Mouse (Mus musculus) MEL (cell line): ENCODE results near the gene Ltbp3. TPM values are rescaled to one million over a fixed set of nuclear protein-coding genes. Genes with fewer than 3 reads are reported as not detected.

Source experiments
- DNase-seq: peaks from one replicate; pipeline ENCODE4 v3.0.0; 2011; ENCODE audit warnings: low read depth, low spot score
- H3K27ac ChIP-seq: 2 replicates; pipeline ENCODE4 v1.5.1; 2012; ENCODE audit warnings: low read depth, mild to moderate bottlenecking, control low read depth, low read length, moderate library complexity; ENCODE audit not compliant: control insufficient read depth
- H3K27me3 ChIP-seq, 2 experiments: fragments of 150-350 bp in 1 of 2; sonication (generic) in 1 of 2; 2 replicates each; pipeline ENCODE4 v1.6.1; 2012; ENCODE audit warnings: low read length in 2 of 2, mild to moderate bottlenecking in 2 of 2, improper control_type of control experiment in 1 of 2, moderate library complexity in 1 of 2; ENCODE audit not compliant: insufficient read depth in 2 of 2, control insufficient read depth in 1 of 2
- H3K36me3 ChIP-seq, 2 experiments: 2 replicates each; pipeline ENCODE4 v1.6.1; 2012 to 2014; ENCODE audit warnings: low read length in 2 of 2, improper control_type of control experiment in 1 of 2, inconsistent platforms in 1 of 2, mild to moderate bottlenecking in 1 of 2; ENCODE audit not compliant: insufficient read depth in 2 of 2, control insufficient read depth in 1 of 2
- H3K4me1 ChIP-seq, 2 experiments: fragments of 150-350 bp in 1 of 2; sonication (generic) in 1 of 2; 2 replicates each; pipeline ENCODE4 v1.6.1; 2012; ENCODE audit warnings: low read length in 2 of 2, improper control_type of control experiment in 1 of 2, mild to moderate bottlenecking in 1 of 2; ENCODE audit not compliant: insufficient read depth in 2 of 2, control insufficient read depth in 1 of 2
- H3K4me3 ChIP-seq, 2 experiments: fragments of 150-350 bp in 1 of 2; sonication (generic) in 1 of 2; 2 replicates each; pipeline ENCODE4 v1.5.1; 2012; ENCODE audit warnings: low read depth in 2 of 2, low read length in 2 of 2, mild to moderate bottlenecking in 2 of 2, moderate library complexity in 2 of 2, control low read depth in 1 of 2, improper control_type of control experiment in 1 of 2; ENCODE audit not compliant: control insufficient read depth in 1 of 2, insufficient read depth in 1 of 2
- H3K79me2 ChIP-seq: 2 replicates; pipeline ENCODE4 v1.6.1; 2012; ENCODE audit warnings: mild to moderate bottlenecking, low read length, moderate library complexity; ENCODE audit not compliant: control insufficient read depth, poor library complexity, insufficient read depth
- H3K9ac ChIP-seq: 2 replicates; pipeline ENCODE4 v1.6.1; 2012; ENCODE audit warnings: low read depth, mild to moderate bottlenecking, control low read depth, low read length, moderate library complexity; ENCODE audit not compliant: control insufficient read depth, poor library complexity, severe bottlenecking
- H3K9me3 ChIP-seq: fragments of 150-350 bp; sonication (generic); replicated peaks from 2 replicates; pipeline ENCODE4 v1.6.1; 2012; ENCODE audit warnings: mild to moderate bottlenecking, low read length, improper control_type of control experiment, moderate library complexity; ENCODE audit not compliant: insufficient read depth
- BHLHE40 ChIP-seq: IDR thresholded peaks from 2 replicates; pipeline ENCODE4 v1.6.1; 2012; ENCODE audit warnings: low read depth, mild to moderate bottlenecking, inconsistent platforms, low read length, improper control_type of control experiment, borderline replicate concordance
- CHD1 ChIP-seq: IDR thresholded peaks from 2 replicates; pipeline ENCODE4 v1.6.1; 2012; ENCODE audit warnings: low read depth, mild to moderate bottlenecking, inconsistent platforms, low read length, improper control_type of control experiment
- CHD2 ChIP-seq: IDR thresholded peaks from 2 replicates; pipeline ENCODE4 v1.6.1; 2011; ENCODE audit warnings: low read length, improper control_type of control experiment
- CTCF ChIP-seq, 3 experiments: IDR thresholded peaks in 2 of 3; conservative IDR thresholded peaks in 1 of 3; 2 replicates each; pipeline ENCODE4 v1.5.1; 2011 to 2012; ENCODE audit warnings: low read length in 3 of 3, low read depth in 2 of 3, mild to moderate bottlenecking in 2 of 3, improper control_type of control experiment in 1 of 3, inconsistent platforms in 1 of 3, mixed read lengths in 1 of 3, moderate library complexity in 1 of 3; ENCODE audit not compliant: control insufficient read depth in 1 of 3, insufficient read depth in 1 of 3, poor library complexity in 1 of 3, severe bottlenecking in 1 of 3
- E2F4 ChIP-seq: IDR thresholded peaks from 2 replicates; pipeline ENCODE4 v1.6.1; 2011; ENCODE audit warnings: low read depth, low read length, improper control_type of control experiment, borderline replicate concordance
- ELF1 ChIP-seq: IDR thresholded peaks from 2 replicates; pipeline ENCODE4 v1.6.1; 2014; ENCODE audit warnings: low read depth, mild to moderate bottlenecking, inconsistent platforms, low read length, improper control_type of control experiment, moderate library complexity
- EP300 ChIP-seq, 2 experiments: IDR thresholded peaks; 2 replicates each; pipeline ENCODE4 v1.6.1; 2011; ENCODE audit warnings: improper control_type of control experiment in 2 of 2, low read length in 2 of 2, low read depth in 1 of 2, mild to moderate bottlenecking in 1 of 2
- ETS1 ChIP-seq: IDR thresholded peaks from 2 replicates; pipeline ENCODE4 v1.6.1; 2012; ENCODE audit warnings: low read depth, mild to moderate bottlenecking, inconsistent platforms, low read length, improper control_type of control experiment, moderate library complexity
- GABPA ChIP-seq: IDR thresholded peaks from 2 replicates; pipeline ENCODE4 v1.6.1; 2012; ENCODE audit warnings: low read depth, mild to moderate bottlenecking, inconsistent platforms, low read length, improper control_type of control experiment, moderate library complexity
- GATA1 ChIP-seq: IDR thresholded peaks from 2 replicates; pipeline ENCODE4 v1.6.1; 2011; ENCODE audit warnings: low read depth, low read length, improper control_type of control experiment
- HCFC1 ChIP-seq: IDR thresholded peaks from 2 replicates; pipeline ENCODE4 v1.6.1; 2012; ENCODE audit warnings: low read depth, mild to moderate bottlenecking, inconsistent platforms, low read length, improper control_type of control experiment, moderate library complexity
- JUND ChIP-seq: IDR thresholded peaks from 2 replicates; pipeline ENCODE4 v1.6.1; 2011; ENCODE audit warnings: low read depth, mild to moderate bottlenecking, improper control_type of control experiment, low read length
- KAT2A ChIP-seq: conservative IDR thresholded peaks from 2 replicates; pipeline ENCODE4 v1.6.1; 2012; ENCODE audit warnings: low read depth, low read length, improper control_type of control experiment, inconsistent platforms
- MAFK ChIP-seq: IDR thresholded peaks from 2 replicates; pipeline ENCODE4 v1.6.1; 2011; ENCODE audit warnings: low read depth, mild to moderate bottlenecking, low read length, improper control_type of control experiment, borderline replicate concordance
- MAX ChIP-seq: IDR thresholded peaks from 2 replicates; pipeline ENCODE4 v1.6.1; 2011; ENCODE audit warnings: low read length, improper control_type of control experiment
- MAZ ChIP-seq: IDR thresholded peaks from 2 replicates; pipeline ENCODE4 v1.6.1; 2012; ENCODE audit warnings: low read depth, mild to moderate bottlenecking, inconsistent platforms, low read length, improper control_type of control experiment
- MEF2A ChIP-seq: IDR thresholded peaks from 2 replicates; pipeline ENCODE4 v1.6.1; 2014; ENCODE audit warnings: low read depth, mild to moderate bottlenecking, inconsistent platforms, low read length, improper control_type of control experiment; ENCODE audit not compliant: poor library complexity, insufficient replicate concordance, severe bottlenecking; ENCODE audit errors: extremely low read depth
- MXI1 ChIP-seq: IDR thresholded peaks from 2 replicates; pipeline ENCODE4 v1.6.1; 2011; ENCODE audit warnings: mild to moderate bottlenecking, low read depth, low read length, improper control_type of control experiment
- MYB ChIP-seq: IDR thresholded peaks from 2 replicates; pipeline ENCODE4 v1.6.1; 2011; ENCODE audit warnings: mild to moderate bottlenecking, low read depth, low read length, improper control_type of control experiment
- MYC ChIP-seq: IDR thresholded peaks from 2 replicates; pipeline ENCODE4 v1.6.1; 2011; ENCODE audit warnings: low read depth, mild to moderate bottlenecking, low read length, improper control_type of control experiment, moderate library complexity
- NELFE ChIP-seq: IDR thresholded peaks from 2 replicates; pipeline ENCODE4 v1.6.1; 2011; ENCODE audit warnings: low read depth, low read length, improper control_type of control experiment
- NRF1 ChIP-seq: IDR thresholded peaks from 2 replicates; pipeline ENCODE4 v1.6.1; 2014; ENCODE audit warnings: low read depth, mild to moderate bottlenecking, inconsistent platforms, low read length, improper control_type of control experiment, moderate library complexity; ENCODE audit not compliant: poor library complexity, insufficient read depth, severe bottlenecking
- POLR2A ChIP-seq, 2 experiments: IDR thresholded peaks; 2 replicates each; pipeline ENCODE4 v1.6.1; 2011 to 2012; ENCODE audit warnings: low read length in 2 of 2, mild to moderate bottlenecking in 2 of 2, control low read depth in 1 of 2, improper control_type of control experiment in 1 of 2, low read depth in 1 of 2, moderate library complexity in 1 of 2; ENCODE audit not compliant: control insufficient read depth in 1 of 2, insufficient read depth in 1 of 2, poor library complexity in 1 of 2
- POLR2AphosphoS2 ChIP-seq: IDR thresholded peaks from 2 replicates; pipeline ENCODE4 v1.6.1; 2011; ENCODE audit warnings: low read length, improper control_type of control experiment
- SIN3A ChIP-seq: IDR thresholded peaks from 2 replicates; pipeline ENCODE4 v1.6.1; 2012; ENCODE audit warnings: low read length, improper control_type of control experiment, inconsistent platforms
- SMC3 ChIP-seq: IDR thresholded peaks from 2 replicates; pipeline ENCODE4 v1.6.1; 2011; ENCODE audit warnings: low read depth, low read length, improper control_type of control experiment
- TAL1 ChIP-seq: IDR thresholded peaks from 2 replicates; pipeline ENCODE4 v1.6.1; 2012; ENCODE audit warnings: mild to moderate bottlenecking, inconsistent platforms, low read length, moderate library complexity, mixed read lengths
- TBP ChIP-seq: IDR thresholded peaks from 2 replicates; pipeline ENCODE4 v1.8.0; 2011; ENCODE audit warnings: low read depth, low read length, improper control_type of control experiment
- TCF12 ChIP-seq: IDR thresholded peaks from 2 replicates; pipeline ENCODE4 v1.6.1; 2014; ENCODE audit warnings: low read depth, mild to moderate bottlenecking, inconsistent platforms, low read length, improper control_type of control experiment, moderate library complexity
- UBTF ChIP-seq: IDR thresholded peaks from 2 replicates; pipeline ENCODE4 v1.6.1; 2012; ENCODE audit warnings: low read depth, mild to moderate bottlenecking, inconsistent platforms, low read length, improper control_type of control experiment, moderate library complexity, borderline replicate concordance; ENCODE audit not compliant: insufficient read depth
- USF2 ChIP-seq, 2 experiments: IDR thresholded peaks; 2 replicates each; pipeline ENCODE4 v1.6.1; 2011 to 2012; ENCODE audit warnings: improper control_type of control experiment in 2 of 2, low read length in 2 of 2, borderline replicate concordance in 1 of 2, inconsistent platforms in 1 of 2, low read depth in 1 of 2, mild to moderate bottlenecking in 1 of 2; ENCODE audit not compliant: insufficient read depth in 1 of 2
- ZC3H11A ChIP-seq: IDR thresholded peaks from 2 replicates; pipeline ENCODE4 v1.6.1; 2012; ENCODE audit warnings: low read depth, mild to moderate bottlenecking, inconsistent platforms, low read length, improper control_type of control experiment
- ZKSCAN1 ChIP-seq: IDR thresholded peaks from 2 replicates; pipeline ENCODE4 v1.6.1; 2012; ENCODE audit warnings: low read depth, mild to moderate bottlenecking, inconsistent platforms, low read length, improper control_type of control experiment, moderate library complexity
- ZMIZ1 ChIP-seq: IDR thresholded peaks from 2 replicates; pipeline ENCODE4 v1.6.1; 2012; ENCODE audit warnings: low read depth, mild to moderate bottlenecking, inconsistent platforms, low read length, improper control_type of control experiment, moderate library complexity
- ZNF384 ChIP-seq: IDR thresholded peaks from 2 replicates; pipeline ENCODE4 v1.6.1; 2012; ENCODE audit warnings: low read depth, mild to moderate bottlenecking, inconsistent platforms, low read length, improper control_type of control experiment
- polyA plus RNA-seq, 2 experiments: library from polyadenylated mRNA; stranded (reverse) in 1 of 2; unstranded in 1 of 2; fragments of >175 nt in 1 of 2; fragments of >200 nt in 1 of 2; gene quantifications; 2 replicates each; pipeline versions ENCODE4 v1.2.1 to v1.2.4; 2012; ENCODE audit warnings: low replicate concordance in 2 of 2, low read depth in 1 of 2; ENCODE audit not compliant: insufficient read length in 2 of 2, insufficient read depth in 1 of 2, missing spikeins in 1 of 2
- total RNA-seq: library from RNA; depleted of rRNA; stranded (reverse); fragments of 300-350 nt; gene quantifications from 2 replicates; pipeline ENCODE4 v1.2.3, GENCODE M21; 2012

Gene Ltbp3
- total and polyA plus RNA-seq, 3 experiments, result 0.39 TPM; not detected in 2

DNA sequence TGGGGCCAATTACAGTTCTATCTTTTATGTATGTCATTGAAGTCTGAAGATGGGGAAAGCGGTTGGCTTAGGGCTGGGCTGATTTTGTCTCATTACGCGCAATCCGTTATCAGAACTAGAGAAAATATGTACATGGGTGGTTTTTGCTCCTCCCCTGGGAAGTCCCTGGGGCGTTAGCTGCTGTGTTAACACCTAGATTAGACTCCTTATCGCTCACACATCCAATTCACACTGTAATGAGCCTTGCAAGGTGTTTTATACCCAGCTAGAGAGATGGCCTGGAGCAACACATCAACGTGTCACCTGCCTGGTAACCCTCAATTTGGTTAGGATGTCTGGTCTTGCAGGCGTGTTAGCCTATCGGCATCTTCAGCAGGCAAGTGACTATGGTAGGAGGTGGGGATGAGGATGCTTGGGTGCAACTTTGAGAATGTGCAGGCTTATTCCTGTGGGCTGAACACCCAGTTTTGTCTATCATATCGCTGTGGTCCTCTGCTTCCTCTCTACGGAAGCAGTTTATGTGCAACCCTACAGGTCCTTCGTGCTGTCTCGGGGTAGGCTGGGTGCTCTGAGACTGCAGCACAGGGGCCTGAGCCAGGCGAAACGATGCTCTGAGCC is 13.6 kb upstream of the Ltbp3 start:
- DNase-seq, result peak; percentile 94
- Histone ChIP-seq H3K27me3 (no peaks in the 10 kb centered on the region), H3K79me2 (peaks cover 56% of the 10 kb centered on the region), H3K9ac (peak overlapping the region; percentile 85), H3K36me3 (peaks cover 0 to 33% of the 10 kb centered on the region in 2 experiments; a peak in 2 of 4 replicates), H3K9me3 (no peaks in the 10 kb centered on the region), H3K4me1 (peaks cover 3 to 50% of the 10 kb centered on the region in 2 experiments; a peak in 3 of 4 replicates), H3K27ac (peak overlapping the region; percentile 95), H3K4me3 (peak overlapping the region; percentile 51 to 70)
- TF ChIP-seq ZC3H11A (no peak), MEF2A (0 out of 2 replicates have a peak, but pooled peaks have one; percentile 23), MAX (peak; percentile 58; the same call in 1 of the 2 replicates), ZKSCAN1 (0 out of 2 replicates have a peak, but pooled peaks have one; percentile 49), HCFC1 (no peak; the same call in none of the 2 replicates), MXI1 (peak; percentile 75; the same call in 1 of the 2 replicates), EP300 (IDR thresholded peaks at IDR 0.05; ENCODE audit: low read depth in 1 of 2, low read length in 2 of 2) (peak; percentile 81 to 85), TAL1 (peak; percentile 37), SMC3 (peak; percentile 6; the same call in 1 of the 2 replicates), TCF12 (peak; percentile 83), POLR2AphosphoS2 (no peak), MYC (peak; percentile 71; the same call in 1 of the 2 replicates), TBP (peak; percentile 55; the same call in 1 of the 2 replicates), BHLHE40 (peak; percentile 67), MYB (peak; percentile 71), POLR2A (IDR thresholded peaks at IDR 0.05; ENCODE audit: control insufficient read depth in 1 of 2, insufficient read depth in 1 of 2, low read depth in 1 of 2, low read length in 2 of 2, poor library complexity in 1 of 2) (peak; percentile 40 to 61; a peak in 2 of 4 replicates), ETS1 (peak; percentile 83), NELFE (0 out of 2 replicates have a peak, but pooled peaks have one; percentile 13), ELF1 (no peak), E2F4 (no peak; the same call in 1 of the 2 replicates), GATA1 (peak; percentile 95), NRF1 (0 out of 2 replicates have a peak, but pooled peaks have one; percentile 45), CHD2 (0 out of 2 replicates have a peak, but pooled peaks have one; percentile 28), KAT2A (peak; percentile 48; the same call in 1 of the 2 replicates), ZMIZ1 (peak; percentile 23; the same call in 1 of the 2 replicates), MAFK (peak; percentile 64; the same call in 1 of the 2 replicates), USF2 (IDR thresholded peaks at IDR 0.05; ENCODE audit: borderline replicate concordance in 1 of 2, insufficient read depth in 1 of 2, low read depth in 1 of 2, low read length in 2 of 2) (no peak), JUND (0 out of 2 replicates have a peak, but pooled peaks have one; percentile 14), ZNF384 (no peak), GABPA (no peak), CTCF (IDR thresholded peaks at IDR 0.05 in 2 of 3, conservative IDR thresholded peaks at IDR 0.05 in 1 of 3; ENCODE audit: control insufficient read depth in 1 of 3, insufficient read depth in 1 of 3, low read depth in 2 of 3, low read length in 3 of 3, poor library complexity in 1 of 3, severe bottlenecking in 1 of 3) (no peak), SIN3A (peak; percentile 89), MAZ (peak; percentile 79; the same call in 1 of the 2 replicates), CHD1 (no peak), UBTF (no peak)
